Mouse (Mus musculus): Measurements from ENCODE around the gene Afdn.
"Not testable (repeated sequence)": the region's sequence is repeated elsewhere in the genome, so short reads cannot be mapped to it uniquely, and the experiment has no call there.

Afdn gene

GRCm38 (mm10) chr17:13778865-13779264 is 18.5 kb downstream of the Afdn start:
- no peak for DNase-seq (ENCODE audit: low spot score)

- DNase-seq (ENCODE audit: low spot score), result no peak
Measured at GRCm38 (mm10) chr17:13781948-13782347, 21.6 kb downstream of the Afdn start.

DNA sequence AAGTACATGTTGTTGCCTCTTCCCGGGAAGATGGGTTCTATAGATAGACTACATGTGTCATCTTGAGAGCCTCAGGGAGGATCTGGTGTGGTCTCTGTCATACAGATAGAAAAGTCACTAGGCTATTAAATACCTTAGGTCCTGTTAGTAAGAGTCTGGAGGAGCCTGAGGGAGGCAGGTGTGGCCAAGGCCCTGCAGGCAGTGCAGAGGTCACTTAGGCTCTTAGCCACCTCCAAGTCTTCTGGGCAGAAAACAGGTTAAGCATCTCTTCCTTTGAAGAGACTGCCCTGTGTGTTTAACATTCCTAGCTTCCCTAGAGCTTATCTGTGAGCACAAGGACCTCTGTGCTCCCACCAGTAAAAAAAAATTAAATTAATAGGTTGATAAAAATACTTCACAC is 23.1 kb downstream of the Afdn start:
- DNase-seq (ENCODE audit: low spot score), result no peak

GRCm38 (mm10) chr17:13790033-13790432 is 29.7 kb downstream of the Afdn start:
- DNase-seq (ENCODE audit: low spot score), result not testable (repeated sequence)

- DNase-seq (ENCODE audit: low spot score), result no peak
Measured at GRCm38 (mm10) chr17:13797691-13798090, 37.4 kb downstream of the Afdn start.

DNA sequence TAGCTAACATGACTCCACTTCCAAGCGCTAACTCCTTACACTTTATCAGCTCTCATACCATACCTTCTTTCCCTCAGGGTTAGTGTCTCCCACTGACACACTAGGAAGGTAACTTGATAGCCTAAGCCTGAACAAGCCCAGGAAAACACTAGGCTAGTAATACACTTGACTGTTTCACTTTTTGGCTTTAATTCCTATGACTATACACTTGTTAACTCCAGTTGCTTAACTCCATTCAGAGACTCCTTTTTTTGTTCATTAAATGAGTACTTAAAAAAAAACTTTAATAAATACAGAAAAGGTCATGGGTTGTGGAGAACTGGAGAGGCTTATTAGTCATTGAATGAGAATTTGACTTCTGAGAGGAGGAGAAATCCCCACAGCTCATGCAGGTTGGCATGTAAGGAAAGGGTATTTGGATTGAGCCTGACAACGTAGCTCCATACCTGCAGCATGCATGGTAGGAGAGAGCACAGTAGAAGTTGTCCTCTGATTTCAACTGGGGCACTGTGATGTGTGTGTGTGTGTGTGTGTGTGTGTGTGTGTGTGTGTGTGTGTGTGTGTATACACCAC is 42.6 kb downstream of the Afdn start:
- DNase-seq (ENCODE audit: low spot score), result no peak

DNA sequence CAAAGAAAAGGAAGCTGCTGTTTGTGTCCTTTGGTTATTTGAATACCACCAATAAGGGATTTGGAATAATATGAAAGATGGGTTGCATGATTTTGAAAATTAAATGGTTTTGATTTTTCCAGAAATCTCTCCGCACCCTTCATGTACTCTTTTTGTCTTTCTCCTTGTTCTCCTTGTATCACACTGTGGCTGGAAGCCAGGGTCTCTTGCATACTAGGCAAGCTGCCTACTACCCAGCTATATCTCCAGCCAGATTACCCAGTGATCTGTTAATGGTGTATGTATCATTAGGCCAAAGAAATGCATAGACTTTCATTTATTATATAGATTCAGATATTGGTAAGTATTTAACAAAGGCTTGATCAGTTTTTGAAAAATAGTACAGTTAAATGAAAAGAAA is 45.7 kb downstream of the Afdn start:
- no peak for DNase-seq (ENCODE audit: low spot score)

- no peak for DNase-seq (ENCODE audit: low spot score)
Measured at GRCm38 (mm10) chr17:13817789-13818188, 57.5 kb downstream of the Afdn start.

GRCm38 (mm10) chr17:13819342-13819741 is 59.0 kb downstream of the Afdn start:
- no peak for DNase-seq (ENCODE audit: low spot score)

DNA sequence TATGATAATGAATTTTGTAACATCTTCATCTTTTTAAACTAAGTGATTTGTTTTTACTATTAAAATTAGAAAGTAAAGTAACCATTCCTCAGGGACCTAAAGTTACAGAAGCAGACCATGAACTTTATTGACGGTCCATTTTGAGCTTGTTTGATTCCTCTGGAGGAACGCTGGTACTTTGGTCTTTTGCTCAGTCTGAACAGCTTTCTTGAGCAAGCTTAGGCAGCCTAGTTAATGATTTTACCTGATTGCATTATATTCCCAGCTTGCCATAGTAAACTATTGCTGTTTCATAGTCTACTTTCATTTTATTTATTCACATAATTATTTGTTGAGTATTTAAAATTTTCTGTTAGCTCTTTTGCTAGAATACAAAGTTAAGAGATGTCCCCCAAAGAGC is 60.3 kb downstream of the Afdn start:
- DNase-seq (ENCODE audit: low spot score), result no peak

DNA sequence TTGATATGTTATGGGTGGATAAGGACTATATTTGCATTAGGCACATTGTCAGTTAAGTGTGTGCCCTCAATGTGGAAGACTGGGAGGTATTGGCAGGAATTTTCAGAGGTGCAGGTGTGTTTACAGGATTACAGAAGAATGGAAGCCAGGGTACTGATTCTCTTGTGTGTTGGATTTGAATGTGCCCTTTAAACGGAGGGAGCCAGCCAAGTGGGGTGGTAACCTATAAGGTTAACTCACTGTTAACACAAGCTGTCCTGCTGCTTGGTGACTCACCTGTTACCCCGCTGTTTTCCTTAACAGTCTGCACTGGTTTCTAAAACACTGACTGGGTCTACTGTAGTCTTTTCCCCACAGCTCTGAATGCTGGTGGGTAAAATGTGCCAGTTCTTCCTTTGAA is 65.1 kb downstream of the Afdn start:
- DNase-seq (ENCODE audit: low spot score), result no peak

- no peak for DNase-seq (ENCODE audit: low spot score)
Measured at GRCm38 (mm10) chr17:13830234-13830633, 69.9 kb downstream of the Afdn start.

DNA sequence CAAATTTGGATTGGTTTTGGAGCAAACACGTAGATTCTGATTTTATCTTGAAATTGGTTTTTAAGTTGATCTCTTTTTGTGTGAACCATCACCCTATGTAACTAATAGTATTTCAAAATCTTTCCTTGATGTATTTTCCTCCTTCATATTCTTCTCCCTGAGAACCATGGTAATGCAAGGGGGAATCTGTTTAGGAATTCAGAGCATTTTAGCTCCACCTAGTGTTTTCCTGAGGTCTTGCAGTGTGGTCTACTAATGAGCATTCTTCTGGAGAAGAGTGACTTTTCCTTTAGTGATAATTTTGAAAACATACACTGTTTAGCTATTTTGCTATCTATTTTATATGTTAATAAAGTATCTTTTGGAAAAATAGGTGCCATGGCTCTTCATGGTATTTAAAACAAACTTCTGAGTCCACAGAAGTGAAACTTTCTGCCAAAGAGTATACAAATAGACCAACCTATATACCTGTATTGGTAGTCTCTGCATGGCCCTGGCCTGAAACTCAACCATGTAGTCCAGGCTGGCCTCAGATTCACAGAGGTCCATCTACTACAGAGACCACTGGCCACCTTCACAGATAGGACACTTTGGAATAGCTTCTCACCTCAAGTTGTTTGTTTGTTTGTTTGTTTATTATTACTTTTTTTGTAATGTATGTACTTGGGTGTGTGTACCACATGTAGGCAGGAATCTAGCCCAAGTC is 70.5 kb downstream of the Afdn start:
- DNase-seq (ENCODE audit: low spot score), result peak; percentile 84

- DNase-seq (ENCODE audit: low spot score), result peak; percentile 64
Measured at GRCm38 (mm10) chr17:13835876-13836275, 75.5 kb downstream of the Afdn start.

- no peak for DNase-seq (ENCODE audit: low spot score)
Measured at GRCm38 (mm10) chr17:13850175-13850574, 89.8 kb downstream of the Afdn start.

DNA sequence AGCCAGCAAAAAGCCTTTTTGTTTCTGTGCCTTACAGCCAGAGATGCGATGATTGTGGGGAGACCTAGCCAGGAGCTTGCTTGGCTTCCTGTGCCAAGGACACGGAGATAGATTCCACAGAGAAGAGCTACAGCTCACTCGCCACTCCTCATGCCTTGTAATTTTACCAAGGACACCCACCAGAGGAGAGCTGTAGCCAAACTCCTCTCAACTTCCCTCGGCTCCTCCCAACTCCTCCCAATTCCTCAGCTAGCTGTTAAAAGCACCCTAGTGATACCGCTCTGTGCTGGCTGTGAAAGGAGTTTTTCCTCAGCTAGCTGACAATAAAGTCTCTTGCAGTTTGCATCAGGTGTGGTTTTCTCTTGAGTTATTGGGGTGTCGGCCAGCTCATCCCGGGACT is 93.5 kb downstream of the Afdn start:
- DNase-seq (ENCODE audit: low spot score), result not testable (repeated sequence)

DNA sequence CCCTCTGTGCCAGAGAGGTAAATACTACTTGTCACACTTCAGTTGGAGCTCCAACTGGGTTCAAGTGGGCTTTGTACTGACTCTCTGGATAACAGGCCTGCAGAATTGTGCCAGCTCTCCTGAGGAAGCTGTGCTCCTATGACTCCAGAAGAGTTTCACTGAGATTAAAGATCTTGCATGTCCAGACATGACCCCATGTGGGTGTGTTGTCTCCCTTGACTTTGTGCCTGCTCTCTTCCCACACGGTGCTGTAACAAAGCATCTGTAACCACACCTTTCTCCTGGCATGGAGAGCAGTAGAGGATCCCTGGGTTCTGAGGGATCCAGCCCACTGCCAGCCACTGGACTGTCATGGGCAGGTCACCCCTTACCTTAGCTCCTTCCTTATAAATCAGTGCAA is 95.1 kb downstream of the Afdn start:
- no peak for DNase-seq (ENCODE audit: low spot score)

DNA sequence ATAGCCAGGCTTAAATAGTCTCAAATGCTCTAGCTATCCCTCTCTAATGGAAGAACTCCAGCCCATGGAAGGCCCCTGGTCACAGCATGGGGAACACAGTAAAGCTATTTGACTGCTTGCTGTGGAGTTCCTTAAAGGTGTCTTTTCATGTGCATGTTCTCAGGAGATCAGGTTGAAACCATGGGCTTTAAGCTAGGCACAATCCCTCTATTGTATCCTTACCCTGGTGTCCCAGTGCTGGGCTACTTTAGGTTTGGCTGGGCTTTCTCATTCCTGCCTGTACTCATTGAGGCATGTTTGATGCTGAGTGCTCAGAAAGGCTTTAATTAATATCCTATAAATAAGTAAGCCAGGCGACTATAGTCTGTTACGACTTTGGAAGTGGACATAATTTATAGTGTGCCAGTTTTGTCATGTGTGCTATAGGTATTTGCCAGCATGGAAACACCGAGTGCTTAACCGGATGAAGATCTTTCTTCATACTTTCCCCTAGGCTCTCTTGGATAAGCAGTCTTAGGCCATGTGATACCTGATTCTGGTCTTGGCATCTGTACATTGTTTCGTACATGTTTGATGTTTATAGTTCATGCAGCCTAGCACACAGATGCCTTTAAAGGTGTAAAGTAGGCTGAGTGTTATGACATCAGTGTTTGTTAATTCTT is 96.2 kb downstream of the Afdn start:
- DNase-seq (ENCODE audit: low spot score), result no peak

- DNase-seq (ENCODE audit: low spot score), result no peak
Measured at GRCm38 (mm10) chr17:13865340-13865739, 105.0 kb downstream of the Afdn start.

DNA sequence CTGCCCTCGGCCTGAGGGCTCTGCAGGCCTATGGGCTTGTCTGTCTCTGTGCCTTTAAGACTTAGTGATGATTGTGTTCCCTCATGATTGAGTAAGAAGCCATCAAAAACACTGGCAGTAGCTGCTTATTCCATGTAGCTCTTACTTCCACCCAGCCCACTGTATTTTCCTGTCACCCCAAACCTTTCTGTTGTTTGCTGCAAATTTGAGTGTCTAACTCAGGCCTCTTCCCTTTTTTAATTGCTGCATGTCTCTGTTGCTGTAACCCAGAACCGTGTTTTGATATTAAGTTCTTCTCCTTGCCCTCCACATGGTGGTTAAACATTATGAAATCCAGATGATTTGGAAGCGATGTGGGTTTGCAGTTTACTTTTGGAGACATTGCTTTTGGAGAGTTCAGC is 106.6 kb downstream of the Afdn start:
- no peak for DNase-seq (ENCODE audit: low spot score)

GRCm38 (mm10) chr17:13867475-13867874 is 107.1 kb downstream of the Afdn start:
- DNase-seq (ENCODE audit: low spot score), result peak; percentile 27

GRCm38 (mm10) chr17:13870236-13870635 is 109.9 kb downstream of the Afdn start:
- DNase-seq (ENCODE audit: low spot score), result no peak

DNA sequence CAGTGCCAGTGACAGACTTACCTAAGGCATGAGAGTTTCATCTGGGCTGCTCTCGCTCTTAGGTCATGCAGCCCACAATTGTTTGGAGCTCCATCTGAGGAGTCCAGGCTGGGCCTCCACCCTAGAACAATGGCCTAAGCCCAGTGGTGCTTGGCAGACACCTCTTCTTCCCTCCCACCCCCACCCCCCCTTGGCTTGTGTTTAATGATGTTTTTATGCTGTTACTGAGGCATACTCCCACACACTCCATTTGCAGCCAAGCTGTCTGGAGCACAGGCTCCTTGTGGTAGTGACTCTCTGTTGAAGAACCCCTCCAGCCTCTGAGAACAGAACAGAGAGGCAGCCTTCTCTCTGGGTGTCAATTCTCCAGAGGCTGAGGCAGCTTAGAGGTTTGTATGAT is 113.9 kb downstream of the Afdn start:
- no peak for DNase-seq (ENCODE audit: low spot score)

DNA sequence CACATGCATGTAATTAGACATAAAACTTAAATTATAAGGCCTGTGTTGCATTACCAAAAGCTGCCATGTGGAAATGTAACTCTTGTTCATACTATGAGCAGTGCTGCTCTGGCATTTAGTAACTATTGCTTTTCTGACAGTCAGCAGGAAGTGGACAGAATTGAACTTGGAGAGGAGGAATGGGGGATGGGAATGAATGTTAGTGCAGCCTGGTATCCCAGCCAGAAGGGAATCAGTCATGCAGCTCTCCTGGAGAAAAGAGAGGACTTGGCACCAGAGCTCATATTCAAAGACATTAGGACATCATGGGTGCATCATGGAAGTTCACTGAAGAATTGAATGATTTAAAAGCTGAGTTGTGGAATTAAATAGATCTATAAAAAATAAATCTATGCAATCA is 117.1 kb downstream of the Afdn start:
- DNase-seq (ENCODE audit: low spot score), result no peak

All from embryo, embryonic 10.5 days (tissue).